In genomic region chr6:100502139-100502538, GRCm38 (mm10) we compare ENCODE assay signal across 23 mouse cellular contexts.
DNase-seq lines count a peak whose midpoint lies in the region; ATAC-seq and TF ChIP-seq lines count a peak whose summit lies in the region.
"Had no signal": no experiment of that assay in that cellular context is flagged by ENCODE, and none has a peak within 500 bp of the region (broad histone marks: within the 10 kb centered on the region; RNA-seq: fewer than 3 reads in every experiment).

No protein-coding gene starts in this region.

- H3K4me3 ChIP-seq in bone marrow, adult 2 months (replicated peaks; ENCODE audit: control insufficient read depth, low read depth, low read length): no peak overlapping the region
- H3K4me3 ChIP-seq in embryonic facial prominence, embryonic 14.5 days (ENCODE audit: low read depth, low read length): no peak overlapping the region
- H3K4me3 ChIP-seq in limb, embryonic 15.5 days: no peak overlapping the region
- no peak overlapping the region for H3K4me3 ChIP-seq in left cerebral cortex, adult 2 months
- H3K4me3 ChIP-seq: forebrain, embryonic 10.5 days; hindbrain, embryonic 10.5 days; intestine, embryonic 15.5 days; myocyte; neural tube, embryonic 13.5 days had no signal

- H3K27me3 ChIP-seq in embryonic facial prominence, embryonic 14.5 days (replicated peaks; ENCODE audit: control insufficient read depth, insufficient read depth, low read length): no peaks in the 10 kb centered on the region; the same call in 1 of the 2 replicates
- peaks cover 14% of the 10 kb centered on the region; the same call in 1 of the 2 replicates for H3K27me3 ChIP-seq in limb, embryonic 15.5 days
- H3K27me3 ChIP-seq: intestine, embryonic 15.5 days had no signal

- no peak overlapping the region for H3K4me2 ChIP-seq in embryonic facial prominence, embryonic 14.5 days (ENCODE audit: low read depth, low read length)
- H3K4me2 ChIP-seq in limb, embryonic 15.5 days: no peak overlapping the region
- H3K4me2 ChIP-seq: intestine, embryonic 15.5 days; neural tube, embryonic 13.5 days had no signal

- no peak for TF ChIP-seq POLR2A in bone marrow, adult 2 months (IDR thresholded peaks at IDR 0.05; ENCODE audit: borderline replicate concordance, control insufficient read depth, low read depth, low read length)

- ATAC-seq in embryonic facial prominence, embryonic 14.5 days (ENCODE audit: low read depth): no peak
- ATAC-seq in limb, embryonic 15.5 days (ENCODE audit: insufficient number of reproducible peaks, low FRiP score, low TSS enrichment, low read depth): no peak
- ATAC-seq: forebrain, postnatal 0 days; hindbrain, embryonic 16.5 days; intestine, embryonic 15.5 days had no signal

- peaks cover 5% of the 10 kb centered on the region; the same call in 1 of the 2 replicates for H3K4me1 ChIP-seq in bone marrow, adult 2 months (ENCODE audit: control insufficient read depth, insufficient read depth, low read length)
- H3K4me1 ChIP-seq in embryonic facial prominence, embryonic 14.5 days (ENCODE audit: control insufficient read depth, insufficient read depth, low read length): peaks cover 39% of the 10 kb centered on the region
- H3K4me1 ChIP-seq in limb, embryonic 15.5 days: peaks cover 28% of the 10 kb centered on the region

- H3K36me3 ChIP-seq in embryonic facial prominence, embryonic 14.5 days (ENCODE audit: control insufficient read depth, insufficient read depth, low read length): no peaks in the 10 kb centered on the region
- no peaks in the 10 kb centered on the region for H3K36me3 ChIP-seq in limb, embryonic 15.5 days
- H3K36me3 ChIP-seq: forebrain, embryonic 10.5 days; hindbrain, embryonic 10.5 days; intestine, embryonic 15.5 days; neural tube, embryonic 13.5 days had no signal

- TF ChIP-seq CTCF in bone marrow, adult 2 months (IDR thresholded peaks at IDR 0.05; ENCODE audit: control insufficient read depth, insufficient read depth, low read length): no peak
- TF ChIP-seq CTCF in left cerebral cortex, adult 2 months (IDR thresholded peaks at IDR 0.05): no peak

- DNase-seq in 416B (ENCODE audit: low read depth): peak; percentile 21
- no peak for DNase-seq in embryonic facial prominence, embryonic 14.5 days (ENCODE audit: low spot score)
- DNase-seq in urinary bladder, adult 2 months (ENCODE audit: low spot score): no peak
- no peak for DNase-seq in left cerebral cortex, adult 2 months (ENCODE audit: extremely low spot score in 1 of 2, low spot score in 2 of 2)
- DNase-seq in T-cell, adult 2 months (ENCODE audit: low spot score): no peak
- DNase-seq: cerebellum, adult 9-10 months; forebrain, postnatal 0 days; gastrocnemius, postnatal 25 days; kidney, adult 8-10 months; kidney, postnatal 10 days; layer of hippocampus, postnatal 36 days; lung, adult 18-20 months; lung, postnatal 14 days; right cerebral cortex, postnatal 25 days; thymus, postnatal 14 days had no signal

- intact Hi-C loops in left cerebral cortex, adult 2 months (cut with DNase I): no loop called here

- peak overlapping the region; percentile 25 for H3K27ac ChIP-seq in bone marrow, adult 2 months (ENCODE audit: control insufficient read depth, insufficient read depth, low read depth, low read length, poor library complexity)
- H3K27ac ChIP-seq in embryonic facial prominence, embryonic 14.5 days (replicated peaks; ENCODE audit: low read depth, low read length): peak overlapping the region; percentile 69
- peak overlapping the region; percentile 75 for H3K27ac ChIP-seq in limb, embryonic 15.5 days
- no peak overlapping the region for H3K27ac ChIP-seq in left cerebral cortex, adult 2 months
- H3K27ac ChIP-seq: hindbrain, embryonic 10.5 days; intestine, embryonic 15.5 days; neural tube, embryonic 13.5 days had no signal

- 9% methylated on average over 6 of the region's 6 CpGs for WGBS in bone marrow, adult 2 months
- 36% methylated on average over 6 of the region's 6 CpGs for WGBS in embryonic facial prominence, embryonic 14.5 days
- WGBS in limb, embryonic 15.5 days: 55% methylated on average over 6 of the region's 6 CpGs

- no peaks in the 10 kb centered on the region for H3K9me3 ChIP-seq in embryonic facial prominence, embryonic 14.5 days (ENCODE audit: control insufficient read depth, low read length)
- no peaks in the 10 kb centered on the region for H3K9me3 ChIP-seq in limb, embryonic 15.5 days
- H3K9me3 ChIP-seq: forebrain, embryonic 10.5 days; hindbrain, embryonic 10.5 days; intestine, embryonic 15.5 days; neural tube, embryonic 13.5 days had no signal

- no peak overlapping the region for H3K9ac ChIP-seq in embryonic facial prominence, embryonic 14.5 days (ENCODE audit: low read depth, low read length)
- H3K9ac ChIP-seq in limb, embryonic 15.5 days: no peak overlapping the region
- H3K9ac ChIP-seq: forebrain, postnatal 0 days; intestine, embryonic 15.5 days; neural tube, embryonic 13.5 days had no signal
